Mouse (Mus musculus): ENCODE measurements around the gene Glrb.

Glrb gene

DNA sequence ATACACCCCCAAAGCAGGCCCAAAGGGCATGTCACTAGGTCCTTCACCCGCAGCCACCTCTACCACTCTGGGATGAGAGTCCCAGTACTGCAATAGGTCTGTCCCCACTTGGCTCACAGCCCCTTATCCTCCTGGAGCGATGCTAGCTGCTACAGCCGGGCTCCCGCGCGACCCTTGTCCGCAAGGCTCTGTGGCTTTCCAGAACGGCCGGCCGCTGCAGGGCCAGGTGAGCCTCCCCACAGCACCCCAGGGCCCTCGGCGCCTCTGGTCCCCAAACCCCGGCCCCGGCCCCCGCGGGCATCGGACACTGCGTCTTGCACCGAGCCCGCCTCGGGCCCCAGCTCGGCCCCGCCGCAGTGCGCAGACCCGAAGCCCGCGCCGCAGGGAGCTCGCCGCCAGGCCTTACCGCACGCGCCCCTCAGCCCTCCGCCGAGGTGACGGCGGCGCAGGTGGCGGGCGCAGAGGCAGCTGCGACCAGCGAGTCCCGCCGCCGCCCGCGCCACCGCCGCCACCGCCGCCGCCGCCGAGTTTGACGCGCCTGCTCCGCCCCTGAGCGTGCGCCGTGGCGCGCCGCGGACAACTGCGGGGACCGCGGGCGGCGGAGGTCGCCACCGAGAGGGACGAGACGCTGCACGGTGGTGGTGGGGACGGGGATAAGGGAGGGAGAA, at the start of gene Glrb:
Gene Glrb (minus strand): TSS at position 550 of the 668 bp plus-strand sequence.
- no peak for DNase-seq

DNA sequence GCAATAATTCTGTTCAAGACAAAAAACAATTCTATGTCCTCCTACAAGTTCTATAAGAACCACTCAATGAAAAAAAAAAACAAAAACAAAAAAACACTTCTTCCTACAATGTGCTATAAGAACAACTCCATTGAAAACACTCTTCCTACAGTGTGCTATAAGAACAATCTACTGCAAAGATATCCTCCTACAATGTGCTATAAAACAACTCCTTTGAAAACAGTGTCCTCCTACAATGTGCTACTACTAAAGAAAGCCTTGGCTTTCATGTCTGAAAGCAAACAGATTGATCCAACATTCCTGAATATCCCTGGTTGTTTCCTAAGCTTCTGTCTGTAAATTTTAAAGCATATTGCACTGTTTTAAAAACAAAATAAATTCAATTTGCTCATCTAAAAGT, 46.5 kb upstream of the Glrb start:
- no peak for DNase-seq

DNA sequence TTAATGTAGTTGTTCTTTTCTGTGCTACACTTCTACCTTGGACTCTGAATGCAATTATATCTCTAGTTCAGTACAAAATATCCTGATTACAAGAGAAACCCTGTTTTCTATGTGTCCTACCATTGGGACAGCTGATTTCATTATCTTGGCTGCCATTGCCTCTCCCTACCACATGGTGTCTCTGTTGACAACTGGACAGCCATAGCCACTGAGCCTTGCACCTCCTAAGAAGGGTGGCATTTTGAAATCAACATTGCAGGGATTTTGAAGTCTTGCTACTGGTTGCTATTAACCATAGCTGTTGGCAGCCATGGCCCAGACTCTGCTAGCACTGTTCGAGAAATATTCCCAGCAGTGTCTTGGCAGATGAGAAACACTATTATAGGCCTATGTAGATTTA, 45.1 kb upstream of the Glrb start:
- DNase-seq, result peak; percentile 81

DNA sequence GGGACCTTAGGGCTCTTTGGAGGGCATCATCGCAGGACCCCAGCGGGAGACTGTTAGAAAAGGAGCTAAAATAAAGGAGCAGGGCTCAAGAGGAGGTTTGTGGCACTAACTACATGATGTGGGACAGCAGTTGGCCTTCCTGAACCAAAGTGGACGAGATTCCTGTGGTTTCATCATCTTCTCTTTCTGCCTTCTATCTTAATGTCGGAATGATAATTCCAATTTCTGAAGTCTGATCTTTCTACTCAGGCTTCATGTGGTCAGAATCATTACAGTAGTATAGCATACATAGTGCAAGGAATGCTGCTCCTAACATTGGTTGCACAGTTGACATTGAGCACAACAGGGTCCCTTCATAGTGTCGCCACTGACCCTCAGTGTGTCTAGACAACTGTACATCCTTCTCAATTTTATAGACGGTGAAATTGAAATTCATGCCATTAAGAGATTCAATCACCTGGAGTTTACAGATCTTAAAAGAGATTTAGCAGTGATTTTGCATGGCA, 372 bp upstream of the Glrb start:
- DNase-seq, result no peak

DNA sequence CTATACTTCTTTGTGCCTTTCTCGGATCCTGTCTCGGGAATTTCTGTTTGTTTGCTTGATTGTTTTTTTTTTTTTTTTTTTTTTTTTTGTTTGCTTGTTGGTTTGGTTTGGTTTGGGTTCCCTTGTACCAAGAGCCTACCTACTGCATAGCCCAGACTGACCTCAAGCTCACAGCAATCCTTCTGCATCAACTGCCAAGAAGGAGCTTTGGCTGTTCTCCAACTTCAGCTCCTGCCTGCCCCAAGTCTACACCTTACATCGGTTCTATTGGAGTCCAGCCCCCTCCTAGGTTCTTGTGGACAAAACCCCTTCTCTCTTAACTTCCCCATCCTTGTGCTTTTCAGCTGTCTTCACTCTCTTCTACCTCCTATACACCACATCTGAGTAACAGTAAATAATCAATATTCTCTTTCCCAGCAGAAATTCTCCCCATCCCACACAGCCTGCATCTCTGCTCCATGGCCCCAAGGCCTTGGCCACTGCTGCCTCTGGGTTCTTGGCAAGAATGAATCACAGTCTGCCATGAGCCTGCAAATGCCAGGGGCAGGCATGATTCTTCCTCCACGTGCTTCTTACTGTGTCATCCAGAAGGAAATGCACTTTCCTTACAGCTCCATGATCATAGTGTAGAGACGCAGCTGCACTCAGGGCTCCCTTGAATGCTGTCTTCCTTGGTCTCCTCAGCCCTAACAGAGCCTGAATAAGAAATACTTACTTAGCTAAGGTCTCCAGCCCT, 18.5 kb downstream of the Glrb start:
- no peak for DNase-seq

DNA sequence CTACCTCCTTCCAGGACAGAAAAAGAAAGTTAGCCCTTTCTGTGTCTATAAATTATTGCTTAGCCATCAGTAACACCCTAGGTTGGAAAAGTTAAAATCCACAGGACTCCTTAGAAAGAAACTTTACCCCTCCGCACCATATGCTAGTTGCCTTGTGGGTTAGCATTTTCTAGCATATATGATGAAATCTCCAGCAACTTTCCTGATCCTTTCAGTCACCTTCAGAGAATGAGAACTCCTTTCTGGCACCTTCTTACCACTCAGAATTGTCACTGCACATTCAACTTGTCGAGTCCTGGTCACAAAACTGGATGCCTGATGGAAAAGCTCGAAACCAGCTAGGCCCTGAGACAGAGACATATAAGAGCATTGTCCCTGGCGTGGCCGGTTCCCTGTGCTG, 19.1 kb downstream of the Glrb start:
- DNase-seq, result no peak

DNA sequence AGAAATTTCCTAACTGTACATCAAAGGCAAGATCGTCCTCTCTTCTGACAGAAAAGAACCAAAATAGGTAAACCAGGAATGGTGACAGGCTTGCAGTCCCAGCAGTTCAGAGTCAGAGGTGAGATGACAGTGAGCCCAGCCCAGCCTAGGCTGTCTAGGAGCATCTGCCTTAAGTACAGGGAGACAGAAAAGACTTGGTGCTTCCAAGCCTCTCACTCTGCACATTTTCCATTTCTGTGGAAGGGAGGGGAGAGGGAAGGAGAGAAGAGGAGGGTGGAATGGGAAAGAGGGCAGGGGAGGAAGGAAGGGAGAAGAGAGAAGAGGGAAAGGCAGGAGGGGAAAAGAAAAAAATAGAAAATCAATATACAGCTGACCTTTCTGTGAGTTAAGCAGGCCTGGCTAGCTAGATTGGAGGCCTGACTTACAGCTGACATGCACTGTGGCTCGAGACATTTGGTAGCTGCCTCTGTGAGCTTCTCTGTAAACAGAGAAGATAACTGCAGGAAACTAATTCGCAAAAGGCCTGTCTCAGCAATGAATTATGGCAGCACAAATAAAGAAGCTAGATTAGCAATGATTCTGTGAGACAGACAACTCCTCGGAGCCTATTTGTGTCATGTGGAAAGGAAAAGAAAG, 20.3 kb downstream of the Glrb start:
- DNase-seq, result no peak

GRCm38 (mm10) chr3:80891087-80891486, 22.4 kb downstream of the Glrb start:
- DNase-seq, result no peak

GRCm38 (mm10) chr3:80885174-80885573, 28.3 kb downstream of the Glrb start:
- no peak for DNase-seq

DNA sequence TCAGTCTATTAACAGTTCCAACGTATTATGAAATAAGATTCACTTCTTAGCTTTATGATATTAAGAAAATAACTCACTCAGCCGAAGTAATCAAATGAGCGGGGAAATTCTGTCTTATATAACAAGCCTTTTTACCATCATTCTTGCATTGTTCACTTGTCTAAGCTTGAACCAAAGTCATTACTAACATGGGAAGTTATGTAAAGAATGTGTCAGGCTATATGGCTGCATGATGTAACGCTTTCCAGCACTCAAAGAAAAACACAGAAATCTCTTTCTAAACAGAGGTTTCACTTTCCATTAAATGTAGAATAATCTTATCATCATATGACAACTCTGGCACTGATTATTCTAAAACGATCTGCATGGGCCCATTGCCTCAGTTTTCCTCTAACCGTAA, 29.9 kb downstream of the Glrb start:
- no peak for DNase-seq

- no peak for DNase-seq
Measured at GRCm38 (mm10) chr3:80880660-80881293, 32.7 kb downstream of the Glrb start.

- DNase-seq, result no peak
Measured at GRCm38 (mm10) chr3:80878571-80878970, 34.9 kb downstream of the Glrb start.

DNA sequence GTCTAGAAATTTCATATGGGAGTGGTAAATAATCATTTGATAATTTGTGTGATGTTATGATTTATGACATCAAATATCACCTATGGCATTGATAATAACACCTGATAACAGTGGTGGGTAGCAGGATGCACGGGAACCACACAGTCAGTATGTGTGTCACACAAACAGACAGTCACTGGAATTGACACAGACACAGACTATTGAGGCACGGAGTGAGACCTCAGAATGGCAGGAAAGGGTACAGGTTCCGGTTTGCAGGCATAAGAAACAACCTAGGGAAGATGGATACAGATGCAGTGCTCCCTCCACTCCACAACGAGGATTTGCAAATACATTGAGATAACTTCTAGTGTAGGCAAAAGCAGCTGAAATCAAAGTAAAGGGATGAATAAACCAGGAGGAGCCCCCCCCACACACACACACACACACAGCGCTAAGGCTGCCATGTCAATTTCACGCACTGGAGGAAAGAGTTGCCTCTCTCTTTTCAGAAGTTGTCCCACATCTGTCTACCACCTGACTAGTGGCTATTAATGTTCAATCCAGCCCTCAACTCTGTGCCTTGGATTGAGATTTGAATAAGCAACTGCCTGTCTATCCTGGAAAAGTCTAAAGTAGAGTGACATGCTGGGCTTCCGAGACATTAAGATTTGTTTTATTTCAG, 38.6 kb downstream of the Glrb start:
- DNase-seq, result no peak

- no peak for DNase-seq
Measured at GRCm38 (mm10) chr3:80874081-80874480, 39.4 kb downstream of the Glrb start.

DNA sequence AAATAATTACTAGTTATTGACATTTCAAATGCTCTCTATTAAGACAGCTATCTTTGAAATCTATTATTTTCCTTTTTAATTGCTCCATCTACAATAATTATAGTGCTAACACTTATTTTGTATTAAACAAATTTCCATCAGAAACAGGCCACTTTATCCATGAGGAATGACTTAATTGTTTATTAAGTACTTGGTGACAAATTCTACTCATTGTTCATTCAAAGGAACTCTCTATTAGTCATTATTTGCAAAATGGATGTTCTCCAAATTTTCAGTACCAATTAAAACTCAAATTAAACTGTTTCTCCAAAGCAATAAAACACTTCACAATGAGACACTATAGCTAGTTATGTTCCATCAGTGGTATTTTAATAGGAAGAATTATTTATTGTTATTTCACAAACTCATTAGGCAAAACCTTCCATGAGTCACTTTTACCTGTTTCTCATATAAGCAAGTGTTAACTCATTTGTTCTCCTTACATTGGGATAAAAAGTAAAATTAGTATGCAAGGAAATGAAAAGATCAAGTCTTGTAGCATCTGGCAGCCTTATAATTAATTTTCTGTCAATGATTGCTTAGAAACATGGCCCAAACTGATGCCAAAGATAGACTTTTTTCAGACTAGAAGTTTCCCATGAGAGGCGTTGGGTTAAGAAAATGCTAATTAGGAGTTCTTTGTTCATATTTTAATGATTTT, 41.8 kb downstream of the Glrb start:
- DNase-seq, result no peak

GRCm38 (mm10) chr3:80867328-80867727, 46.1 kb downstream of the Glrb start:
- DNase-seq, result no peak

DNA sequence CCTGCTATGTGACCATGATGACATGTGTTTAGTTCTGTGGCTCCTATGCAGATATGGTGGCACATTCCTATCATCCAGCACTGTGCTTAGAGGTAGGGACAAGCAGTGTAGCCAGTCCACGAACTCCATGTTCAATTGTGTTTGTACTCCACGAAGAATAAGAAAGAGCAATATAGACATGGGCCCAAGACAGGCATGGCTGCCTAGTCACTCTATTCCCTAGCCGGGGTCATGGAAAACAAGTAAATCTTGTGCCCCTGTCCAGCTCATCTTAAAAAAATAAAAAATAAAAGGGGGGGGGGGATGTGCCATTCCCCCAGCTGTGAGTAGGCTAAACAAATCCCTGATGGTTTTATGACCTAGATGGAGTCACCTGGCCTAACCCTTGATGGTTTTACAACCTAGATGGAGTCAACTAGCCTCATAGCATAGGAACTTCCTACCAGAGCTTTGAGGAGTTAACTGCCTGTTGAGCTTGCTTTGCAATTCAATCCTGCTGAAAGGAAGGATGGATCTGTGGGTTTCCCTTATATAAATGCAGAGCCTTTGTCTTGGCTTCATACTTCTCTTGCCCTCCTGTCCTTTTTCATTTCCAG, 60.5 kb downstream of the Glrb start:
- no peak for DNase-seq

DNA sequence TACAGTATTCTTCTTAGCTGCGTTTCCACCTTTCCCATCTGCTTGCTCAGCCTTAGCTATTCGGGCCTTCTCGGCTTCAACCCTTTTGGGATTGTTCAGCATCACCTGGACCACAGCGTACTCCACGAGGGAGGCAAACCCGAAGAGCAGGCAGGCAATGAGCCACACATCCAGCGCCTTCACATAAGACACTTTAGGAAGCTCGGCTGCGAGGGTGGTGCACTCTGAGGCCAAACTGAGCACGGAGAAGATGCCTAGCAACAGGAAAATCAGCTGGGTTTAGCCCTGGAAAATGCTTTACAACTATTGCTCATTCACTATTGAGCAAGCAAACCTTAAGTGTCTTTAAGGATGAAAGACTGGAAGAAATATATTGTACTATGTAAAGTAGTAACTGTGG, 62.5 kb downstream of the Glrb start:
- DNase-seq, result no peak

DNA sequence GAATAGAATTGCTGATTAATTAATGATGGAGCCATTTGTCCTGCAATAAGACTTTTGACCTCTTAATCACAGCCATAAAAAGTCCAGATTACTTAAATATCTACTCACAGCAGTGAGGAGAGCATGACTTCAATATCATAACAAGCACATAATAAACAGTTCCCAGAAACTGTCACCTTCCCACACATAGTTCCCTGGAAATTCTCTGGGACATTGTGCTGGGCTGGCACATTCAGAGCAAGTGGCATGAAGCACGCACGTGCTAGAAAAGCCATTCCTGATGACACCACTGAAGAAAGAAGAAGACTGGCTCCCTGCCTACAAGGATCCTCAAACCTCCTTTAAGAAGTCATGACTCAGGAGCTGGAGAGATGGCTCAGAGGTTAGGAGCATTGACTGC, 67.8 kb downstream of the Glrb start:
- DNase-seq, result no peak

GRCm38 (mm10) chr3:80839845-80840244, 73.6 kb downstream of the Glrb start:
- no peak for DNase-seq

DNA sequence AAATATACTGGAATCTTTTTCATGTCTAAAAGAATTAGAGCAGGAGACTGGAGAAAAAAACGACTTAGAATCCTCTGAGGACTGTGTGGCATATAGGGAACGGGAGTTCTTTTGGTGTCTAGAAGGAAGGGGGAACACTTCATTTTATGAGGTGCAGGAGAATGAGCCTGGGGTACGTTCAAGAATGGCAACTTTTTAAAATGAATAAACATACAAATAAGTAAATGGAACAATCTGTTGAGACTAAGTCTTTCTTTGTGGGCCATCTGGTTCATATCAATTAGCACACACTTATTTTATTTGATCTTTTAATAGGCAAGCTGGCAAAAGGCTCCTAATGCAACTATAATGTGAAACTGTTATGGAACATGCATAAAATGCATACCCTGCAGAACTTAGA, 75.9 kb downstream of the Glrb start:
- DNase-seq, result no peak

DNA sequence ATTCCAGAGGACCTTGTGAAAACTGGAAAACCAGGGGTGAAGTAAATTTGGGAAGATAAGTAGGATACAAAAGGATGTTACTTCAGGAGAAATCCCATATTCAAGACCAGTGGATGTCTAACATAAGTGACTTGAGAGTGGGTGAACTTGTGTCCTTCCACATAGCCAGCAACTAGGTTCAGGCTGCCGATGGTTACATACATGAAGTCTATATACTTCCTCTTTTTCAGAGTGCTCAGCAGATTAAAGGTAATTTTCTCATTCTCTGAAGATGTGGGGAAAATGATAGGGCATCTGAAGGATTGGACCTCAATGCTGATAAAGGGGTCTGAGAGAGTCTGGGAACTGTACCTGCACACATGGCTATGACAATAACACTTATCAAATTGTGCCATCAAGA, 89.5 kb downstream of the Glrb start:
- no peak for DNase-seq

All from heart, adult 11 months (tissue).